Mouse (Mus musculus) heart, postnatal 10 days (tissue): Measurements from ENCODE around the gene Igfbp6. TPM values are rescaled to one million over a fixed set of nuclear protein-coding genes. Genes with fewer than 3 reads are reported as not detected.

Experiments used
- DNase-seq, 2 experiments: peaks; one replicate each; pipeline ENCODE4 v3.0.0; 2021
- intact Hi-C: fragments of 180-260 bp; cut with DNase I; formaldehyde crosslinking; loops from one replicate; pipeline ENCODE4 v1.15.1; 2025
- total RNA-seq, 2 experiments: library from RNA; stranded (reverse); gene quantifications; 2 replicates each; pipeline ENCODE4 v1.2.3; 2021

The Igfbp6 gene
- total RNA-seq, 2 experiments from 2014 or later: 24.8 to 30.5 TPM

- intact Hi-C loops: no loop called here
- DNase-seq: no peak
These were observed 51.2 kb downstream of the Igfbp6 start for GRCm38 (mm10) chr15:102195373-102195772.

DNA sequence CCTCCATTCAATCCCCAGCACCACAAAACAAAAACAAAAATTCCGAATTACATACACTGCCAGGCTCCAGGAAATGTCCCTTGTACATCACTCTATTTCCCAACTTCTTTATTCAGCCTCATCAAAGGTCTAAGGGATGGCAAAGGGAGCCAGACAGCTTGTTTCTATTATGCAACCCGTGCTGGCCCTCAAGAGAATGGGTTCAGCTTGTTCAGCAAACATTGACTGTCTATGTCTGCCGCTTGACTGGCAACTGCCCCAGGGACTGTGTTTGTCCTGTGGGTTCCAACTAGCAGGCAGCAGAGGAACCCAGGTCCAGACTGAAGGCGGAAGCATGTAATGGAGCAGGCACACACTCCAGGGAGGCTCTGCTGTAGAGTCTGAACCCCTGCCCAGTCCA, 54.7 kb downstream of the Igfbp6 start:
- DNase-seq: no peak
- intact Hi-C loops: no loop called here

Other genes starting within 250 kb of the Igfbp6 start
- not detected for gene Krt4, start 219.6 kb upstream of the Igfbp6 start, total RNA-seq
- gene Krt79, start 204.0 kb upstream of the Igfbp6 start, total RNA-seq: under 1 TPM; 0.36 to 0.40 TPM
- gene Krt78, start 190.1 kb upstream of the Igfbp6 start, total RNA-seq: not detected
- 1 to 10 TPM; 3.5 to 4.8 TPM for gene Krt8, start 139.9 kb upstream of the Igfbp6 start, total RNA-seq
- gene Krt18, start 116.2 kb upstream of the Igfbp6 start, total RNA-seq: 1 to 10 TPM; 6.5 to 7.2 TPM
- 100 to 1,000 TPM; 149 to 154 TPM for gene Eif4b, start 70.6 kb upstream of the Igfbp6 start, total RNA-seq
- 100 to 1,000 TPM in 1 of 2 experiments, 10 to 100 TPM in 1; 95.1 to 108 TPM for gene Tns2, start 43.9 kb upstream of the Igfbp6 start, total RNA-seq
- 10 to 100 TPM; 19.1 to 22.2 TPM for gene Spryd3, start 8.1 kb upstream of the Igfbp6 start, total RNA-seq
- gene Soat2, start 6.2 kb downstream of the Igfbp6 start, total RNA-seq: under 1 TPM in 1 of 2 experiments, not detected in 1; 0.20 TPM
- 10 to 100 TPM; 48.2 to 48.3 TPM for gene Zfp740, start 58.9 kb downstream of the Igfbp6 start, total RNA-seq
- gene Csad, start 60.4 kb downstream of the Igfbp6 start, total RNA-seq: 10 to 100 TPM; 25.6 to 33.8 TPM
- 1 to 10 TPM; 1.9 to 2.0 TPM for gene Itgb7, start 87.6 kb downstream of the Igfbp6 start, total RNA-seq
- gene Rarg, start 113.2 kb downstream of the Igfbp6 start, total RNA-seq: 10 to 100 TPM; 23.2 to 27.2 TPM
- not detected for gene Gm9918, start 126.2 kb downstream of the Igfbp6 start, total RNA-seq
- gene Mfsd5, start 135.1 kb downstream of the Igfbp6 start, total RNA-seq: 10 to 100 TPM; 20.6 to 23.8 TPM
- gene Espl1, start 151.9 kb downstream of the Igfbp6 start, total RNA-seq: 10 to 100 TPM in 1 of 2 experiments, 1 to 10 TPM in 1; 7.5 to 10.7 TPM
- 100 to 1,000 TPM; 336 to 346 TPM for gene Pfdn5, start 181.8 kb downstream of the Igfbp6 start, total RNA-seq
- 10 to 100 TPM; 28.3 to 31.5 TPM for gene Myg1, start 187.3 kb downstream of the Igfbp6 start, total RNA-seq
- 10 to 100 TPM; 16.2 to 16.4 TPM for gene Aaas, start 206.4 kb downstream of the Igfbp6 start, total RNA-seq
- gene Sp7, start 222.8 kb downstream of the Igfbp6 start, total RNA-seq: not detected